Mouse (Mus musculus): ENCODE data around the gene Smim5.
"Not testable (repeated sequence)": the region's sequence is repeated elsewhere in the genome, so short reads cannot be mapped to it uniquely, and the experiment has no call there.

The Smim5 gene

DNA sequence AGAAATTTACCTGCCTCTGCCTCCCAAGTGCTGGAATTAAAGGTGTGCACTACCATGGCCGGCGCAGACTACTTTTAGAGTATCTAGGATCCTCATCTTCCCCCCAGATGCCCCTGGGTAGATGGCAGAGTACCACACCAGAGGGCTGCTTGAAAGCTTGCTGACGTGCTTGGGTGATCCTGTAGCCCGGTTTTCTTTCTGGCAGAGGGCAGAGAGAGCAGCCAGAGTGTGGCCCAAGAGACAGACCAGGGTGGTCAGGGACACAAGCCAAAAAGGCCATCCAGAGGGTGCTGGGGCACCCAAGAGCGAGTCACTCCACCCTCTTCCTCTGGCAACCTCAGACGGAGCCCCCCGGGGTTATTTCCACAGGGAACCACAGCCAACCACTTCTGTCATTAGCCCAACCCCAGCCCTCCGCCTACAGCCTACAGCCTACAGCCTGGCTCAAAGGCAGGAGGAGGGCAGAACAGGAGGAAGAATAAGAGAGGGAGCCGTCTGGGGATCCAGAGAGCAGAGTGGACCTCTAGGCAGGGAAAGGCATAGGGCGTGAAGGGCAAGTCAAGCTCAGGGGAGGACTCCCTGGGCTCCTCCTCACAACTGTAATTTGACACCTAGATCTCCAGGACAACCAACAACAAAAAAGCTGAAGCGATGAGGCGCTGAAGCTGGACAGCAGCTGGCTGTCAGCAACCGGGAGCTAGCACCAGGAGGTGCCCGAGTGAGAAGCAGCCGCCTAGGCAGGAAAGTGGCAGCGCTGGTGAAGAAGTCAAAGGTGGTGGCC lies at the start of gene Smim5:
TSS of gene Smim5 (plus strand) at position 481 of the 781 bp plus-strand sequence.
- DNase-seq (ENCODE audit: low read depth), result no peak

DNA sequence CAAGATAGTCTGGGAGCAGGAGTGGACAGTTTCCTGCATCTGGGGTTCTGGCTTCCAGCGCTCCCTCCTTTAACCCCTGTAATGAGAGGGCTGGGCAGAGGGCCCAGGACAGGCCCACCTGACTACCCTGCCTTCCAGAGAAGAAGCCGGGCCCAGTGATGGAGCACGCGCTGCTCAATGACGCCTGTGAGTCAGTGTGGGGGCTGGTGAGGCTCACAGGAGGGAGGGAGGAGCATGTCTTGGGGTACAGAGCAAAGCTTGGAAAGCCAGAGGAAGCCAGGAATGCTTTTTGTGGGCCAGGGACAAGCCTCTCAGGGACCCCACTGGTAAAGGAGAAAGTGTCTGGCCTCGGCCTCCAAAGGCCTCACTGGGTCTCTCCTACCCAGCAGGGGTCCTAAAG lies 45.1 kb upstream of the Smim5 start:
- DNase-seq (ENCODE audit: low read depth), result no peak

DNA sequence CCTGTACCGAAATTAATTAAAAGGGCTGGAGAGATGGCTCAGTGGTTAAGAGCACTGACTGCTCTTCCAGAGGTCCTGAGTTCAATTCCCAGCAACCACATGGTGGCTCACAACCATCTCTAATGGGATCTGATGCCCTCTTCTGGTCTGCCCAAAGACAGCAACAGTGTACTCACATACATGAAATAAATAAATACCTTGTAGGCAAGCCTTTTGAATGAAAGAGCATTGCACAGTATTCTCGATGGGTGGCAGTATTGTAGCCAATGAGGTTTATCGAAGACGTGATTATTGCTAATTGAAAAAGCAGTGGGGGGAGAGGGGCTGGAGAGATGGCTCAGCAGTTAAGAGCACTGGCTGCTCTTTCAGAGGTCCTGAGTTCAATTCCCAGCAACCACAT lies 42.6 kb upstream of the Smim5 start:
- not testable (repeated sequence) for DNase-seq (ENCODE audit: low read depth)

DNA sequence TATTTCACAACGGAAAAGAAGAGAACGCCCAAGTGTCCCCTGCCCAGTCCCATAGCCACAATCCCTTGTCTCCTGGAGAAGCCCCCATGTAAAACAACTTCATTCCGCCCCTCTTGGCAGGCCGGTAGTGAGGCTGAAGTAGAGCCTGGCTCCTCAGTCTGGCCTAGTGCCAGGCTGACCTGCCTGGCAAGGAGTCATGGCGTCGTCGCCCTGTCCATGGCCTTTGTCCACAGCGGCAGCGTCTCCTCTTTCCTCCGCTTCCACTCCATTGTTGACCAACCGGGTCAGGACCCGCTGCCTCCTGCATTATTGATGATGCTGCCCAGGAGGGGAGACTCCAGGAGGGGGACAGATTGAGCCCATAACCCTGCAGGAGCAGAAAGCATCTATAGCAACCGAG lies 41.8 kb upstream of the Smim5 start:
- no peak for DNase-seq (ENCODE audit: low read depth)

DNA sequence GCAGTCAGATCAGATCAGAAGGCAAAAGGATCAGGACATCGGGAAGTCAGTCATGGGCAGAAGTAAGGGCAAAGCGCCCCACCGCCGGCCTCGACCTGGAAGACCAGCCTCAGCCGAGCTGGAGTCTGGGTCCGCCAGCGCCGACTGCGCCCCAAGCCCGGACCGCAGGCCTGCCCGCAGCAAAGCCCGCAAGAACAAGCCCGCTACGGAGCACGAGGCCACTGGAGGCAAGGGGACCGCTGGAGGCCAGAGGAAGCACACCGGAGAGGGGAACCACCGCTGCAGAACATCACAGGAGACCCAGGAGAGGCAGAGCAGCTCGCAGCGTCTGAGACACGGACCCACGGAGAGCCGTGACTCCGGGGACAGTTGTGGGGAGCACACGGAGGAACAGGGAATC lies 41.4 kb upstream of the Smim5 start, which contains the start of gene Myo15b:
TSS of gene Myo15b (plus strand) at position 53 of the 400 bp plus-strand sequence.
- no peak for DNase-seq (ENCODE audit: low read depth)

DNA sequence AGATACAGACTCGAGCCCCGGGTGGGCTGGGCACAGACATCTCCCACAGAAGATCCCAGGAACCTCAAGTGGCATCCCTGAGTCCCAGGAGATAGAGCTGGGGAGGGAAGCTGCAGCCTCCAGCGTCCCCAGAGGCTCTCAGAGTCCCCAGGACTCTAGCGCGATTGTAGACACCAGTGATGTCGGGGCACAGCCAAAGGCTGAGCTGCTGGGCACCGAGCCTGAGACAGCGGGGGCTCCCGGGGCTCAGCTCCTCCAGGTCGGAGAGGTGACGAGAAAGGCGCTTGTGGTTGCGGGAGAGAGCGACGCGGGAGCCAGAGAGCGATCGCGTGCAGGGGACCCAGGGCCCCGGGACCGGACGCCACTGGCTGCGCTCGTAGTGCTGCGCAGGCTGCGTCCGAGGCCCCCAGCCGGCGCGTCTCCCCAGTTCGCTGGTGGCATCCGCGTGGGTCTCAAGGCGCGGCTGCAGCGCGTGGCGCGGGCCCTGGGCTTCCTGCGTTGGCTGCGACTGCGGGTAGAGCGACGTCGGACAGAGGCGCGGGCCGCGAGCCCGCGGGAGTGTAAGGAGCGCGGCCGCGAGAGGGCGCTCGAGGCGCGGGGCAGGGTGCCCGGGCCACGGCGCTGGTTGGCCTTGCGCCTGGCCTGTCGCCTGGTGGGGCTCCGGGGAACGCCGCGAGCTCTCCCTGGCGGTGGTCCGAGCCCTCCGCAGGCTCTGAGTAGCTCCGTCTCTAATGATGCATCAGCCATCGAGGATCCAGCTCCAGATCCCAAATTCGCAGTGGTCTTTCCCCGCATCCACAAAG lies 40.4 kb upstream of the Smim5 start:
- DNase-seq (ENCODE audit: low read depth), result peak; percentile 66

DNA sequence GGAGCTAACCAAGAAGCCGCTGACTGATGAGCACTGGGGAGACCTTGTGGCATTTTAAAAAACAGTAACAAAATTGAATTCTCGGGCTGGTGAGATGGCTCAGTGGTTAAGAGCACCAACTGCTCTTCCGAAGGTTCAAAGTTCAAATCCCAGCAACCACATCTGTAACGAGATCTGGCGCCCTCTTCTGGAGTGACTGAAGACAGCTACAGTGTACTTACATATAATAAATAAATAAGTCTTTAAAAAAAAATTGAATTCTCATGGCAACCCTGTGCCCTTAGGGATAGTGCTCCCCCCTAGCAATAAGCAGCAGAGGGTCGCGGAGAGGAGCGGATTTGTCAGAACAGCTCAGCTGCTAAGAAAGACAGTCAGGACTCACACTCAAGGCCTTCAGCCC lies 35.9 kb upstream of the Smim5 start:
- DNase-seq (ENCODE audit: low read depth), result no peak

DNA sequence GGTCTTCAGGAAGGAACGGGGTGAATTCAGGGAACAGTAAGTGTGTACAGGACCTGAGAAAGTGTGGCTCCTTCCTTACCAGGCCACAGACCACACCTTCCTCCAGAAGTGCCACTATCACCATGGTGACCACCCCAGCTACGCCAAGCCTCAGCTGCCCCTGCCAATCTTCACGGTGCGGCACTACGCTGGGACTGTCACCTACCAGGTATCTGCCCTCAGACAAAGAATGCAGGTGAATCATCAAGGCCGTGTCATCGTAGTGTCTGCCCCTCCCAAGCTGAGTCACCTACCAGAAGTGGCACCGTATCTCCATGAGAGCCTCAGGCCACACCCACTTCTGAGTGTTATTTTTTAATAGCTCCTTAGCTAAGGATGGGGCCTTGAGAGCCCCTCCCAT lies 30.4 kb upstream of the Smim5 start:
- DNase-seq (ENCODE audit: low read depth), result peak; percentile 44

DNA sequence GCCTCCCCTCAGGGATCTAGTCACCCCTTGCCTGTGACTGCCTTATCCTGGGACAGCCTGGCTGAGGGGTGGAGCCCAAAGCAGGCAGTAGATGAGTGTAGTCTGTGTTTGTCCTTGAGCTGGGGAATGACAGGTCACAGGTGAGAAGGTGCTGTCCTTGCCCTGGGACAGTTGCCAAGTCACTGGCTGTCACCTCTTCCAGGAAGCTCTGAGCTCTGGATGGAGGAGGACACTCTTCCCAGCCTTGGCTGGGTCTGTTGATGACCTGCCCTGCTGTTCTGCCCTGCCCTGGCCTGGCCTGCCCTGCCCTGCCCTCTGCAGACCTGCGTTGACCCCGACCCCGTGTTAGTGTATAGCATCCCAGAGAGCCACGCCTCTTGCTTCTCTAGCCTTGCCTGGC lies 27.3 kb upstream of the Smim5 start:
- DNase-seq (ENCODE audit: low read depth), result no peak

DNA sequence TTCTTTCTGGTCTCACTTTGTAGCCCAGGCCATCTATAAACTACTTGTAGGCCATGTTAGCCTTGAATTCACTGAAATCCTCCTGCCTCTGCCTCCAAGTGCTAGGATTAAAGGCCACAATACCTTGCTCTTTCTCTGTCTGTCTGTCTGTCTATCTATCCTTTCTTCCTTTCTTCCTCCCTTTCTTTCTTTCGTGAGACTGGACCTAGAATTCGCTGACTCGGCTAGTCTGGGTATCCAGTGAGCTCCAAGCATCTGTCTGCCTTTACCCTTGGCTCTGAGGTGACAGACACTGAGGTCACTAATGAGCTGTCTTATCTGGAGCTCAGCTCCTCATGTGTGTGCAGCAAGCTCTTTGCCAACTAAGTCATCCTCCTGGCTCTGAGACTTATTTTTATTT lies 23.8 kb upstream of the Smim5 start:
- DNase-seq (ENCODE audit: low read depth), result no peak

DNA sequence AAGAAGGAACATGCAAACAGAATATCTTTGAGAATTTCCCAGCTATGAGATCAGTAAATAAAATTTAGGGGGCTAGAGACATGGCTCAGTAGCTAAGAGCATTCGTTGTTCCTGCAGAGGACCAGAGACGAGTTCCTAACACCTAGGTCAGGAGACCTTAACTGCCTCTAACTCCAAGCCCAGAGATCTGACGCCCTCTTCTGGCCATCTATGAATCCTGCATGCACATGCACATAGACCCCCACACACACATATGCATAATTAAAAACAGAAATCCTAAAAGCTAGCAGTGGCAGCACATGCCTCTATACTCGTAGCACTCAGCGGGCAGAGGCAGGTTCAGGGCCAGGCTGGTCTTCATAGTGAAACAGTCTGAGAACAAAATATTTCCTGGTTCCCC lies 23.3 kb upstream of the Smim5 start:
- DNase-seq (ENCODE audit: low read depth), result no peak

DNA sequence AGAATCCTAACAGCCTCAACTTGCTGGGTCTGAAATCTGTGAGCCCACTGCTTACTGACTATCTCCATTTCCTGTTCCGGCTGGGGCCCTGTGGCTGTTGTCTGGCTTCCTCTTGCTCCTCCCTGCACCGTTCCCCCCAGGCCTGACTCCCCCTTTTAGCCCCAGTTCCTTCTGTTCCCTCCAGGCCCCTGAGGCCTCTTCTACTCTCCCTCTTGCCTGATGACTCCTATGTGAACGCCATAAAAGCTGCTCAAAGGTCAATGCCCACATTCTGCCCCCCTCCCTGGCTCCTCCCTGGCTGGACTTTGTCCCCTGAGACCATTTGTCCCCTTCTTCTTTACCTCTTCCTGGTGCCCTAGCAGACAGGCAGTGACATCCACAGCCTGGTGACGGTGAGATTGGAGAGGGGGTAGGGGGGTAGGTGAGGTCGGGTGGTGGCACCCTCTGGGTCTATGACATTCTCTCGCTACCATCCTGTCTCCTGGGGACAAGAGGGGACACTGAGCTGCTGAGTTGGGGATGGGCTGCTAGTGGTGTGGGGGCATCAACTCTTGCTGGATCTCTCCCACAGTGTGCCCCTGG lies 22.5 kb upstream of the Smim5 start:
- DNase-seq (ENCODE audit: low read depth), result no peak

DNA sequence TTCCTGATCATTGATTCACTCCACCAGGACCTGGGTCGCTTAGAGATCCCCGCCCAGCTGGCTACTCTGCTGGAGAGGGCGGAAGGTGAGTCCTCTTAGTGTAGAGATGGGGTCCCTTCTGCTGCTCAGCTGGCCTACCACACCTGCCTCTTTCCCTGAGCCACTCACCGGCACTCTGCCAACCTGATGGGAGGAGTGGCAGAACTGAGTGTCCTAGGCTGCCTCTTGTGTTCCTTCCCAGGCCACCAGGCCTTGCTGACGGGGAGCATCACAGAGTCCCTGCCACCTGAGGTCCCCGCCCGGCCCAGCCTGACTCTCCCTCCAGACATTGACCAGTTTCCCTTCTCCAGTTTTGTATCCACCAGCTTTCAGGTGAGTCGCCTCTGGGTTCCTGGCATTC lies 21.7 kb upstream of the Smim5 start:
- no peak for DNase-seq (ENCODE audit: low read depth)

DNA sequence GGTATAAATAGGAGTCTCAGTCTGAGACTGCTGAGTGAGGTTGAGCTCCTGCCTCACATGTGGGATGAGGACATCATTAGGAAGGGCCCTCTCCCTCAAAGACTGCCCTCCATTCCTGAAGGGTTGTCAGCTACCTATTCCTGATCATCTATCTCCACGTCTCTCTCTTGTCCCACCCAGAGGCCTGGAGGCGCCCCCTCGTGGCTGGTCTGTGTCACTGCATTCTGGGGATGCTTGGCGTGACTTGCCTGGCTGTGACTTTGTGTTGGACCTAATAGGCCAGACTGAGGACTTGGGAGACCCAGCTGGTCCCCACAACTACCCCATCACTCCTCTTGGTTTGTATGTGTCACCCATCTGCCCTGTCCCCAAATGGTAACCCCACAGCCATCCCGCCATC lies 18.8 kb upstream of the Smim5 start:
- DNase-seq (ENCODE audit: low read depth), result no peak

DNA sequence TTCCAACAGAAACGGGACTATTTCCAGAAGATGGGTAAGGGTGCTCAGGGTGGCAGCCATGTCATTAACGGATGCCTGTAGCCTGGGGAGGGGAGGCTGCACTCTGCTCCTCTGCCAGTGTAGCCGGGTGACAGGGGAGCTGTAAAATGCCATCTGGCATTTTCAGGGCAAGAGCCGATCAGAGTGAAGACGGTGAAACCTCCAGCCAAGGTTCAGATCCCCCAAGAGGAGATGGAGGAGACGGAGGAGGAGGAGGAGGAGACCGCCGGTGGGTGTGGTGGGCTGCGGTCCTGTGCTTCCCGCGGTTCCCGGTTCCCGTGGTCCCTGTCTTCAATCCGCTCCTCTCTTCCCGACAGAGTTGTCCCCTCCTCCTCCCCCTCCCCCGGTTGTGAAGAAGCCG lies 16.5 kb upstream of the Smim5 start:
- DNase-seq (ENCODE audit: low read depth), result no peak

DNA sequence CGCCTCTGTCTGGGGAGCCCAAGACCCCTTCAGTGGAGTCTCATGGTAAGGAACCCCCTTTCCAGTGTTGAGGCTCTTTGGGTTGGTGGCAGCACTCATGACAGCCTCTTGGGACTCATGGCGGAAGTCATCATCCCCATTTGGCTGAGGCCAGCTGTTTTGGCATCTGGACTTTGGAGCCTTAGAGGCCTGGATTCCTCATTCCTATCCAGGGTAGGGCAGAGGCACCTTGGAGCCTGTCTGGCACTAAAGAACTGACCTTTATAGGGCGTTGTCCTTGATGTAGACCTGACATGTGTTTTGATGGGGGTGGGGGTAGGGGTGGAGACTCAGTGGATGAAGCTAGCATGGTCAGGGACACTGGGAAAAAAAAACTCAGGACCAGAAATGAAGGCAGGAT lies 15.4 kb upstream of the Smim5 start:
- no peak for DNase-seq (ENCODE audit: low read depth)

DNA sequence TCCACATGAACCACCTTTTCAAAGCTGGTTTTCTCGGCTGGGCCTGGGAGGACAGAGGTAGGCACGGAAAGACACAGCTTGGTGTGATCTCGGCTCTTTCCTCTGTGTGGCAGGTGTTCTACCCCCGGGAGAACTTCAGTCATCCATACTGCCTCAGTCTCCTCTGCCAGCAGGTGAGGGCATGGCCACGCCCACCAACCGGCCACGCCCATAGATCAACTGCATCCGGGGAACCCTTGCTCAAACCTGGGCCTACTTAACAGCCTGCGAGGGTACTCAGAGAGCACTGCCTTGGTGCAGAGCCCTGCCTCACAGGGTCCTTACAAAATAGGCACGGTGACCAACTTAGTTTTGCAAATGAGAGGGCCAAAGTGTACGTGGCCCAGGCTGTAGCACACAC lies 14.5 kb upstream of the Smim5 start:
- DNase-seq (ENCODE audit: low read depth), result no peak

DNA sequence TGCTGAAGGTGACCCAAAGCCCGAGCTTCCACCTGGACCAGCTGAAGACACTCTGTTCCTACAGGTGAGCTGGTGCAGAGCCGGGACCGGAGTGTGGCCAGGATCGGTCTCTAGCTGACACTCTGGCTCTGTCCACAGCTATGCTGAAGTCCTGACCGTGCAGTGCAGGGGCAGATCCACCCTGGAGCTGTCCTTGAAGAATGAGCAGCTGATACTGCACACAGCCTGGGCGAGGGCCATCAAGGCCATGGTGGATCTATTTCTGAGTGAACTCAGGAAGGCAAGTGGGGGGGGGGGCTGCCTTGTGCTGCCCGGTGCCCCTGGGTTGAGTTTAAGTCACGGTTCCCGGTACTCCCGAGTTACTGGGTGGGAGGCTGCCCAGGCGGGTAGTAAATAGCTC lies 13.3 kb upstream of the Smim5 start:
- DNase-seq (ENCODE audit: low read depth), result no peak

DNA sequence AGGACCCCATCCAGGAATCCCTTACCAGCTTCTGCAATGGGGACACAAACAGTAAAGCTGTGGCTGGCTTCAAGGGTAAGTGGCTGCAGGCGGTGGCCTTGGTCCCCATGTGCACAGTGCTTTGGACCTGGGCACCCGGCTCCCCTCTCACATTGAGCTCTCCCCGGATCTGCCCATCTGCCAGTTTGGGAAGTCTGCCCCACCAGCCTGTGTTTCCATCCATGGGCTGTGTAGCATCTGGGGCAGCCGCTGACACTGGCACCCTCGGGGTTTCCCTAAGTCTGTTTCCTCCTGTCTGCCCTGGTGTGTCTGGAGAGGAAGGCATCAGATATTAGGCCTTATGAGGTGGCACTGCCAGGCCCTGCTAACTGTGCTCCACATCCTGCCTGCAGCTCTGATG lies 11.7 kb upstream of the Smim5 start:
- no peak for DNase-seq (ENCODE audit: low read depth)

DNA sequence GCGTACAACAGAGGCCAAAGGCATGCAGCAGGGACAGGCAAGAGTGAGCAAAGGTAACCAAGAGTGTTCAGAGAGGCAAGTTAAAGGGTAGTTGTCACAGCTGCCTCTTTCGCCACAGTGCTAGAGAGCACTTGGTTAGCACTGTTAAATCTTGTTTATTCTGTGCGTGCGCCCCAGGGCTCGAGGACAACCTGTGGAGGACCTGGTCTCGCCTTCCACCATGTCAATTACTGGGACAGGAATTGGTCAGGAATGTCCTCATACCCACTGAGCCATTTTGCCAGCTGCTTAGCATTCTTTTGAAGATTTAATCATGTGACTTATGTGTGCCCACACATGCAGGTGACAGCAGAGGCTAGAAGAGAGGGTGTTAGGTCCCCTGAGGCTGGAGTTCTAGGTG lies 10.6 kb upstream of the Smim5 start:
- DNase-seq (ENCODE audit: low read depth), result no peak

DNA sequence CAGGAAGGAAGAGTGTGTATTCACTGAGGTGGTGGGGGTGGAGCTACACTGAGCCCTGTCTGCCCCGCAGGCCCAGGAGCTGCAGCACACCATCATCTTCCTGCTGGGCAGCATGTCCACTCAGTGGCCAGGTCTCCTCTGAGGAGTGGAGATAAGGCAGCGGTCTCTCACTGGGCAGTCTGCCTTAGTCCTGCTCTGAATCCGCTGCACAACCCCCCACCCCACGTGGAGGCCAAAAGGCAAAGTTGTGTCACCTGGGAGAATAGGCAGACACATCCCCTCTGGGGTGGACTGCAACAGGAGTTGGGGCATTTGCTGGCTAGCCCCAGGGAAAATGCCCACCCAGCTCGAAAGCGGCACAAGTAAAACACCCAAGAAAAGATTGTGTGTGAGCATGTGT lies 7.6 kb upstream of the Smim5 start:
- DNase-seq (ENCODE audit: low read depth), result no peak

DNA sequence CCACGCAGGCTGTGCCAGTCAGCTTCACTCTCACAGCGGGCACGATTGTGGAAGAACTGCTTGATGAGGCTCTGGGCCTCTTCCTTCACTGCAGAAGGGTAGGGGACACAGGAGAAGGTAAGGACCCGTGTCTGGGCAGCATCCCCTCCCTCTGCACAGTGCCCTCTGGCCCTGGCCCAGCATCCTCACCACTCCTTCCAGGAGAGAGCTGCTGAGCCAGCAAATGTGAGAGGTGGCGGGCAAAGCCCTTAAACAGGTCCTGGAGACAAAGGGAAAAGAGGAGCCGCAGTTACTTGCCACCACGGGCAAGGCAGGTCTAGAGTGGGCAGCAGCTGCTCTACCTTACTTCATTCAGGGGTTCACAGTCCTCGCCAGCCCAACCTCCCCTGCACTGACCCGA lies 6.7 kb upstream of the Smim5 start:
- DNase-seq (ENCODE audit: low read depth), result no peak
